Mouse (Mus musculus) kidney, postnatal 4 days (tissue): ENCODE measurements at regions not wholly inside any gene's neighbourhood (a gene's known extent, or its start where the extent isn't known, plus 50 kb on each side); places are given as distances from the start of the nearest gene placed in this dataset.
A peak's percentile ranks its signal among the peaks of the same experiment; 100 is the strongest.

Experiments
- DNase-seq, 2 experiments: peaks; one replicate each; pipeline ENCODE4 v3.0.0; 2021; ENCODE audit warnings: mixed read lengths in 2 of 2

GRCm38 (mm10) chr10:66912440-66912839 is 183.5 kb upstream of the Jmjd1c start:
- no peak for DNase-seq

GRCm38 (mm10) chr10:66913187-66913586 is 182.7 kb upstream of the Jmjd1c start:
- DNase-seq: no peak

- peak; percentile 63 to 74 for DNase-seq
Measured at GRCm38 (mm10) chr10:66913627-66914026, 182.3 kb upstream of the Jmjd1c start.

DNA sequence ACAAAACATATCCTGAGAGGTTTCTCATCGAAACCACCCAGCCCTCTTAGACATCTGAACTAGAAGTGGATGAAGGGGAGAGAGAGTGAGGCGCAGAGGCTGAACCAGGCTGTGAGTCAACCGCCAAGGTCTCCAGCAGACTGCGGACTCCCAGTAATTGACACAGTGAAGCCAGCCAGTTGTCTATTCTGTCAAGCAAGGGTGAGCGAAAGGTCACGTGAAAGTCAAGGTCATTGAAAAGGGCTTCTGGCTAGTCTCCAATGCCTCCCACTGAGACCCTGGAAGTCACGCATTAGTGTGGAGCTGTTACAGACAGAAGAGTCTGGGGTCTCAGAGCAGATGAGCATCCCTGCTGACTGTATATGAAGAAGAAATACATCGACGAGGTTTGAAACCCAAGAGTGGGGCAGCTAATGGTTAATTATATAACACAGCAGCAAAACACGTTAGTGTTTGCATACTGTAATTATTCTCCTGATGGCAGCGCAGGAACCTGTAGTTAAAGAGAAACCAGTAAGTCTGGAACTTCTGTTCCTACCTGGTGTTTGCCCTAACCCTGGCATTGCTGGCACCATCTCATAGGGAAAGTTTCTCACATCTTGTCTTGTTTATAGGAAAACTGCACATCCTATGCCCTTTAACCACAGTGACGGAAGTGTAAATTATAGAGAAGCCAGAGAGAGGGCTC is 181.5 kb upstream of the Jmjd1c start:
- DNase-seq: peak; percentile 21 to 45

- no peak for DNase-seq
Measured at GRCm38 (mm10) chr10:66915801-66916200, 180.1 kb upstream of the Jmjd1c start.

DNA sequence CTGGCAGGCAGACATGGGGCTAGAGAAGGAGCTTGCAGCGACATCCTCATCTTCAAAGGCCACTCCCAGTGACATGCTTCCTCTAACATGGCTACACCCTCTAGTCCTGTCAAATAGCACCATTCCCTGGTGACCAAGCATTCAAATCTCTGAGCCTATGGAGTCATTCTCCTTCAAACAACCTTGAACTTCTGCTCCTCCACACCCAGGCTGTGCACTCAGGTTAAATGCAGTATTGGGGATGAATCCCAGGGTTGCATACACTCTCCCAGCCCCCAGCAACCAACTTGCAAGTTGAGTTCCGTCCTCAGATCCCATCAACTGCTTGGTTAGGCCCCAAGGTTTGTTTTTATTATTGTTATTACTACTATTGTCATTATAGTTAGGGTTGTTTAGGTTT is 178.2 kb upstream of the Jmjd1c start:
- DNase-seq: no peak

DNA sequence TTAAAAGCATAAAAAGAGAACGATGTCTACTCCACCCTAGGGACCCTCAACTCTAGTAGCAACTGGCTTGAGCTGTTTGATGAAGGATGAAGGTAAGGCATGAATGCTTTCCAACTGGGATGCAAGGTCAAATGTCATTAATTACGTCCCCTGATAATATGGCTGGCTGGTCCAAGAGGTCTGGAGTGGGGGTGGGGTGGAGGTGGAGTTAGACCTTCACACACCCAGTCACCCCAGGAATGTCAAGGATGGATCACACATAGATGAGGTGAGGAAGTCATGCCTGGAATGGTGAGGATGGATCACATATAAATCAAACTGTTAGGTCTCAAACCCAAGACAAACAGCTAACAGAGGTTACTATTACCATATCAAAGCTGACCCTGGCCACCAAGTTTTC is 177.2 kb upstream of the Jmjd1c start:
- no peak for DNase-seq

DNA sequence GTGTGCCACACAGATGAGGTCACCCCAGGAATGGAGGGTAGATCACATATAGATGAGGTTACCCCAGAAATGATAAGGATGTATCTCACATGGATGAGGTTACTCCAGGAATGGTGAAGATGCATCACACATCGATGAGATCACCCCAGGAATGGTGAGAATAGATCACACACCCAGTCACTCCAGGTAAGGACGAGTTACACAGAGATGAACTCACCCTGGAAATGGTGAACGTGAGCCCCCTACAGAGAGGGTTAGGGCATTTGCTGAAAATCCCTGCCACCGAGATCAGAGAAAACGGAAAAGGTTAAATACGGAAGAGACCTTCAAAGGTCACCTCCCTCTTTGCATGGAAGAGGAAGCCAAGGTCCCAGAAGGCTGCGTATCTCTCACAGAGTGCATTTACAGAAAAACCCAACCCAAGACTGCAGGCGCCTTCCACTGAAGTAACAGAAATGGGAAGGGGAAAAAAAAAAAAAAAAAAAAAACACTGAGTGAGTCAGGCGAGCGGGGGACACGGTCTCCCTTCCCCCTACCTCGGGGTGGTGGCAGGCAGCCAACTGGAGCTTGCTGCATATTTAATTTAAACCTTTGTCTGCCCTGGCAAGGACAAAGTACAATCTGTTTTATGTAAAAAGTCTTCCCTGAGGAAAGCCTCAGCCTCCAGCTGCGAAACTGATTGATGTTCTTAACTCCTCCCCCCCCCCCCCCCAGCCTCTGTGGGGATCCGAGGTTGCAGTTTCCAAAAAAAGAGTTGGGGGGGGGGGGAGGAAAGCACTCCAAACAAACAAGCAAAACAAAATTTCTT is 175.8 kb upstream of the Jmjd1c start:
- DNase-seq: peak; percentile 95

DNA sequence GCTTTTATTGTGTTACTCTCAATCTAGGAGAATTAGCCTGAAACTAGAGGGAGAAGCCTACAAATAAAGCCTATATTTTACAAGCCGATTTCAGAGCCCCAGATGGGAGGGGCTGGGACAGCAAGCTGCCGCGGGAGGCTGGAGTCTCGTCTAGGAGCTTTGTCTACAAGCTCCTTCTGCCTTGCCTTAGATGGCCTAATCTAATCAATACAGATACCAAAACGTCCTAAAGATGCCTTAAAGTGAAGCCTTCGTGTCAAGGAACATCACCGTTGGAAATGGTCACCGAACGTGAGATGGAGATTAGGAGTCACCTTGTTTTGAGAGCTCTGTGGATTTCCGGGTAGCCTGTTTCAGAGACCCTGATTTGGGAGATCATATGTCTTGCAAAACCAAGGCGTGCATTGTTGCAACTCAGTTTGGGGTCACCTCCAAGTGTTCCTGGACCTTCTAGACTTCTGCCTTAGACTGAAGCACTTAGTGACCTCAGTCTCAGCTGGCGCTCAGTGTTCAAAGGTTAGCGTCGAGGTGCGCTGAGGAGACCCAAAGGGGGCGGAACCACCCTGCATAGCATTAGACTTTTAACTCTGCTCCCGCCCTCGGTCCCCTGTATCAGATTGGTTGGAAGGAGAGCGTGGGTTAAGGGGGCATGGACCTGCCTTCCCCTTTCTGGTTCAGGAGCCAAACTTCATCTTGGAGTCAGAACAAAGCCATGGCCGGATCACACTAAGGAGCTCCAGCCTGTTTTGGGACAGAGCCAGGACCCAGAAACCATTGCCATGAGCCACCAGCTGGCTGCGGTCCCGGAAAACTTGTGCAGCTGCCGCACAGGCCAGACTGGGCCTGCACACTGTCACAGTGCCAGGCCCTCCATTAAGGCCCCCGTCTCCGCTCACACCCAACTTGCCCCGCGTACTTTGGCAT is 174.9 kb upstream of the Jmjd1c start:
- peak; percentile 91 to 94 for DNase-seq

DNA sequence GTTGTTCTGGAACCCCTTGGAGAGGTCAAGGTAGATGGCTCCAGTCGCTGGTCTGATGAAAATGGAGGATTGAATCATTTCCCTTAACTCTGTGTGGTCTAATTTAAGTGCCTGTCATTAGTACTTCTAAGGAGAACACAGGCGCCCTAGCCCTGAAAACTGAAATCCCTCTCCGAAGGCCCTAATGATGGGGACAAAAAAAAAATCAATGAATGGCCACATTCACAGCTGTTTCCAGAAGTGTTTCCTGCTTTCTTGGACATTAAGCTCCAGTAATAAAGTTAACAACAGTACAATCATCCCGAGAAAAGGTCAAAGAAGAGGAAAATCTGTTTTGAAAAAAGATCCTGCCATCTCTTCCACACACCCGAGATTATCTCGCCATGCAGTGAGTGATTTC is 174.1 kb upstream of the Jmjd1c start:
- DNase-seq: no peak

DNA sequence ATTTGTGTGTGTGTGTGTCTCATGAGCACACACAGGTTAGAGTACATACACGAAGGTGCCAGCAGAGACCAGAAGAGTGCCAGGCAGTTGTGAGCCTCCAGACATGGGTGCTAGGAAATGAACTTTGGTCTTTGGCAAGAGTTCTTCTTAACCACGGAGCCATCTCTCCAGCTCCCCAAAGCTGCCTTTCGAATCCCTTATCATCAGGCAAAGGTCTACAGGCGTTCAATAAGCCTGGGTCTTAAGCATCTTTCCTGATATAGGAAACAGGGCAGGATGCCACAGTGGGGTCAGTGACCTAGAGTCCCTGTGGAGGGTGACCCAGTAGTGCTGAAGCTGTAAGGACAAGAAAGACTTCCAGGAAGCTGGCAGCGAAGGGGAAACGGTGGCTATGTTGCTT is 173.6 kb upstream of the Jmjd1c start:
- DNase-seq: peak; percentile 26 to 41

GRCm38 (mm10) chr10:66923947-66924346 is 172.0 kb upstream of the Jmjd1c start:
- no peak for DNase-seq

- DNase-seq: no peak
Measured at GRCm38 (mm10) chr10:66924418-66924817, 171.5 kb upstream of the Jmjd1c start.

DNA sequence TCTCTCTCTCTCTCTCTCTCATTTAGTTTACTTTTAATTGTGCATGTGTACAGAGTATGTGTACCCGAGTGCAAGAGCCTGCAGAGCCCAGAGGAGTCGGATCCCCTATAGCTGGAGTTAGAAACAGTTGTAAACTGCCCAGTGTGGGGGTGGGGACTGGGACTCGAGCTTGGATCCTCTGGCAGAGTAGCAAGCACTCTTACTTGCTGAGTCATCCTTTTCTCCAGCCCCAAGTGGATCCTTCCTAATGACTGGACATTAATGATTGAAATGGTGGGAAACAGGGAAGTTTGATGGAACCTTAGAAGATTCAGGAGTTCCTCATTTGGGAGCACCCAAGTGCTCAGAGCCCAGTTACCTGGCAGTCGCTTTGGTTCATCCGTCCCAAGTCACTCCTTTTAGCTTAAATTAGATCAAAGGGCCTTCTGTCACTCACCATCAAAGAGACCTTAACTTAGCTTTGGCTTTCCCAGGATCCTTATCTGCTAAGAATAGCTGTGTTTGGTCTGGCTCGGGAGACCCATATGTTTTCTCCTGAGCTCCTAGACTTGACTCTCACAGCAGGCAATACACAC is 170.3 kb upstream of the Jmjd1c start:
- DNase-seq: no peak

- DNase-seq: no peak
Measured at GRCm38 (mm10) chr10:66927651-66928050, 168.3 kb upstream of the Jmjd1c start.

- no peak for DNase-seq
Measured at GRCm38 (mm10) chr10:66928211-66928990, 167.5 kb upstream of the Jmjd1c start.

DNA sequence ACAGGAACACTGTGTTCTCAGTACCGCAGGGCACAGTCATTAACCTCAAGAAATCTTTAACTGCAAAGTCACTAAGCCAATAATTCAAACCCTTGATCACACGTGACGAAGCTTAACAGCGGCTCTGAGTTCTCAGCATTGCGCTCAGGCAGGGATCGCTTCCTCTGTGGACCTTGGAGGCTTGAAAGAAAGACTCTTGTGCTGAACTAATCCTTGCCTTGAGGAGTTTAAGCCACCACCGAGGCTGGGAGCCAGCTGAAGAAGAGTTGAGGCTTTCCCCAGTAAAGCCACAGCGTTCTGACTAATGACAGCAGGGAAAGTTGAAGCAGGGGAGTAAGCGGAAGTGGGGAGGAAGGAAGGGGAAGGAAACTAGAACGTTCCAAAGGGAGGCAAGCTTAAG is 165.4 kb upstream of the Jmjd1c start:
- no peak for DNase-seq

DNA sequence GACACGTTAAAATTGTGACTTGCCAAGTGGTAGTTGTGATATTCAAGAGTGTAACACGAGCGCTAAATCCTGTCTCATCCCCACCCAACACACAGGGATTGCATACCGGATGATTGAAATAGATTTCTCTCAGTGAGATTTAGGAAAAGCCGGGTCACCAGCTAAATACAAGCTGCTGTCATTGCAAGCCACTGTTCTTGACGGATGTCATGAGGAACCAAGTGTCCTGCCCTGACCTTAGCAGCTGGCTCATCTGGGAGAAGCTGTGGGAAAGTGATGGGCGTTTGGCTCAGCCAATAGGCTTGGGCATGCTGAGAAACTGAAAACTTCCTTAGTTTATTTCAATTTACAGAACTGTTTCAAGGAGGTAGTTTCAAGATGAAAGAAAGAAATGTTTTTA is 164.4 kb upstream of the Jmjd1c start:
- peak; percentile 69 to 73 for DNase-seq

- no peak for DNase-seq
Measured at GRCm38 (mm10) chr10:66932544-66932943, 163.4 kb upstream of the Jmjd1c start.

- no peak for DNase-seq
Measured at GRCm38 (mm10) chr10:66933689-66934088, 162.2 kb upstream of the Jmjd1c start.

DNA sequence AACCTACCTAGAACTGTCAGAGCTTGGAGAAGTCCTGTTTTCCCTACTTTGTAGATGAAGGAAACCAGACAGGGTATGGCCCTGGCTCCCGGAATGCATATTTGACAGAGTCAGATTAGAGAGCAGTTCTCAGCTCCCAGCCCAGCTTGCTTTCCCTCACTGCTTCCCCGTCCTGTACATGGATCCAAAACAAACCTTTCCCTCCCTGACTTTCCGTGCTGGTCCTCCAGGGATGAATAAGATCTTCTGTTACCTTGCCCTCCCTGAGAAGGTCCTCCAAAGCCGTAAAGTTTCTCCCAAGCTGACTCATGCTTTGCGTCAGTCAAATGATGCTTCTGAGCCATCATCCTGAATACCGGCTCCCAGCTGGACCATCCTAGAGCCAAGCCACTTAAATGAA is 160.2 kb upstream of the Jmjd1c start:
- DNase-seq: no peak

DNA sequence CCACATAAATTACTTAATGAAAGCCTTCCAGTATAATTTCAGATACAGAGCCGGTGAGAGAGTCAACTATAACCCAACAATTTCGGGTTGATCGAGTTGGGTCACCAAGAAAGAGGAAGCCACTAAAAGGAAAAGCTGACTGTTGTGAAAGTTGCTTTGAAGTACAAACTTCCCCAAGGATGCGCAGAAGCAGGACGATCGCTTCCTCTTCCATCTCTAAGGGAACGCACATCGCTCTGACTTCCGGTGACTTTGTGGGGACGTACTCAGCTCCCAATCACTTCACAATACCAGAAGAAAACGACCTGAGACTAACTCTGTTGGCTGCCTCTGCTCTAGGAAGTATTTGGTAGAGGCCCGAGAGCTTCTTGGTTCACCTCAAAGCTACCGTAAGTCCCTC is 158.8 kb upstream of the Jmjd1c start:
- no peak for DNase-seq
